Mouse (Mus musculus): ENCODE measurements around the gene Lurap1. TPM values are rescaled to one million over a fixed set of nuclear protein-coding genes. Genes with fewer than 3 reads are reported as not detected.

Lurap1 gene
- polyA plus RNA-seq, 1 experiment = 3.9 TPM

DNA sequence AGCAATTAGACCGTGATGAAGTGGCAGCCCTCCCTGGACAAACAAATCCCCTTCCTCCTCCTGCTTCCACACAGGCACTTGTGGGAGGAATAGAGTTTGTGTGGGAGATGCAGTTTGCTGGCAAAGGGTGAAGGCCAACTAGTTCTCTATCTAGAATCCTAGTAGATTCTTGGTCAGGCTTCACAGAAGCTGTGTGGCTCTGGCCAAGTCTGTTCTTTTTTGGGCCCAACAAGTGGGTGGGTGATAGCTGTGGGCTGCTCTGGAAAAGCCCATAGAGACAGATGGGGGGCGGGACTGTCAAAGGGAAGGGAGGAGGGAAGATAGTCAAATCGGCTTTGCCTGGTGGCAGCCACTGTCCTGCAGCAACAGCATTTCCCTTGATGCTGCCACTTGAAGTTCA is 9.6 kb upstream of the Lurap1 start:
- DNase-seq (ENCODE audit: low spot score) = no peak

GRCm38 (mm10) chr4:116159912-116160311 is 8.8 kb upstream of the Lurap1 start:
- no peak for DNase-seq (ENCODE audit: low spot score)

GRCm38 (mm10) chr4:116157882-116158281 is 6.7 kb upstream of the Lurap1 start:
- no peak for DNase-seq (ENCODE audit: low spot score)

DNA sequence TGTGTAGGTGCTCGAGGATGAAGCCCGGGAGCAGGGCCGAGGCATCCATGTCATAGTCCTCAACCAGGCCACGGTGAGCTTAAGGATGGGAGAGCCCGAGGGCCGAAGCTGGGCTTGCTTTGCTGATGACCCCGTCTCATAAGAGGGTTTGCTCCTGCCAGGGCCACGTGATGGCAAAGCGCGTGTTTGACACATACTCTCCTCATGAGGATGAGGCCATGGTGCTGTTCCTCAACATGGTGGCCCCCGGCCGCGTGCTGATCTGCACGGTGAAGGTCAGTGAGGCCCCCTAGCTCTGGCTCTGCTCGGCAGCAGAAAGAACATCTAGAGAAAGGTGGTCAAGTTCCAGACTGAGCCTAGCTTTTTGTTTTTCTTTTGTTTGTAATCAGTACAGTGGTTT is 1.6 kb upstream of the Lurap1 start:
- no peak for DNase-seq (ENCODE audit: low spot score)

DNA sequence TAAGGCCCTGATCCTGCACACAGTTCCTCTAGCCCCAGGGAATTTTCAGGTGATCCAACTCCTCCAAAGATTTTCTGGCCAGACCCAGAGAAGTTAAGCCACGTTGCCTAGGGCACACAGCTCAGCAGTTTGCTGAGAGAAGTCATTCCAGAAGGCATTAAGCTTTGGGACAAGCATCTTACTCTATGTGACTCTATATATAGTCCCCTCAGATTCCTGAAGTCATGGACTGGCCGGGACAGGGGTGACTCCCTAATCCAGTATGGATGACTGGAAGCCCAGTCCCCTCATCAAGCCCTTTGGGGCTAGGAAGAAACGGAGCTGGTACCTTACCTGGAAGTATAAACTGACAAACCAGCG is 296 bp downstream of the Lurap1 start:
- DNase-seq (ENCODE audit: low spot score) = no peak

DNA sequence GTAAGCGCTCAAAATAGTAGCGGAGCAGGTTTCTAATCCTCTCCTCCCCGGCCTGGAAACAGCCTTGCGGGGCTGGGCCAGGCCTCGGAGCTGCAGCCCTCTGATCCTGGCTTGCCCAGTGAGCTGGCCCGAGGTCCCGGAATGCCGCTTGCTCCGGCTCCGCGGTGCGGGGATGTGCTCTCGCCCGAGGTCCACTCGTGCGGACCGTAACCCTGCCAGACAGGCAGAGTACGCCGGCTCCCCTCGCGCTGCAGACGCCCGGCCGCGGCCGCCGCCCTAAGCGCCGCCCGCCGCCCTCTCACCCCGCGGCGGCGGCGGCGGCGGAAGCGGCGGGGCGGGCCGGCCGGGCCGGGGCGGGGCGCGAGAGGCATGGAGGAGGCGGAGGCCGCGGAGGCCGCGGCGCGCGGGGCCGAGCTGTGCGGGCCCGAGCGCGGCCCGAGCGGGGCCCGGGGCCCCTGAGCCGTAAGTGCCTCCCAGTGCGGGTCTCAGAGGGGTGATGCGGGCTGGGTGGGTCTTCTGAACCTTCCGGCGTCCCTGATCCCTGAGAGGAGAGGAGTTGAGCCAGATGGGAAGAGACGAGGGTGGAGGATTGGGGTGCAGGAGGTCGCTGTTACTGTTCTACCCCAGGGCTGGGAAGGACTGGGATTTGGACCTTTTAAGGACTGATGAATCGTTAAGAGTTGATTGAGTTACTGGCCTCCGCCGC is 829 bp downstream of the Lurap1 start:
- peak; percentile 69 for DNase-seq (ENCODE audit: low spot score)

DNA sequence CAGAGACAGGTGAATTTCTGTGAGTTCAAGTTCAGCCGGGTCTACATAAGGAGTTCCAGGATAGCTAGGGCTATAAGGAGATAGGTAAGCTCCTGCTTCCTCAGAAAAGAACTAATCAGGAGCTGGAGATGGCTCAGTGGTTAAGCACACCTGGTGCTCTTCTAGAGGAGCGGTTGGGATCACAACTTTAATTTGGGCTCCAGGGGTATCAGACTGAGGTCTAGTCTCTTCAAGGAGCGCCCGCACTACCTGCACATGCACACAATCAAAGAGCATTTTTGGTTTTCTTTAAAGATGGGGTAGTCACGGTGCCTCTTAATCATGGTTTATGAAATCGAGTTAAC is 1.4 kb downstream of the Lurap1 start:
- no peak for DNase-seq (ENCODE audit: low spot score)

- peak; percentile 70 for DNase-seq (ENCODE audit: low spot score)
Observed at GRCm38 (mm10) chr4:116143891-116144717, 7.0 kb downstream of the Lurap1 start.

GRCm38 (mm10) chr4:116143317-116143811 is 7.8 kb downstream of the Lurap1 start:
- no peak for DNase-seq (ENCODE audit: low spot score)

GRCm38 (mm10) chr4:116142269-116142668 is 8.9 kb downstream of the Lurap1 start:
- DNase-seq (ENCODE audit: low spot score) = no peak

GRCm38 (mm10) chr4:116141736-116142135 is 9.4 kb downstream of the Lurap1 start:
- no peak for DNase-seq (ENCODE audit: low spot score)

DNA sequence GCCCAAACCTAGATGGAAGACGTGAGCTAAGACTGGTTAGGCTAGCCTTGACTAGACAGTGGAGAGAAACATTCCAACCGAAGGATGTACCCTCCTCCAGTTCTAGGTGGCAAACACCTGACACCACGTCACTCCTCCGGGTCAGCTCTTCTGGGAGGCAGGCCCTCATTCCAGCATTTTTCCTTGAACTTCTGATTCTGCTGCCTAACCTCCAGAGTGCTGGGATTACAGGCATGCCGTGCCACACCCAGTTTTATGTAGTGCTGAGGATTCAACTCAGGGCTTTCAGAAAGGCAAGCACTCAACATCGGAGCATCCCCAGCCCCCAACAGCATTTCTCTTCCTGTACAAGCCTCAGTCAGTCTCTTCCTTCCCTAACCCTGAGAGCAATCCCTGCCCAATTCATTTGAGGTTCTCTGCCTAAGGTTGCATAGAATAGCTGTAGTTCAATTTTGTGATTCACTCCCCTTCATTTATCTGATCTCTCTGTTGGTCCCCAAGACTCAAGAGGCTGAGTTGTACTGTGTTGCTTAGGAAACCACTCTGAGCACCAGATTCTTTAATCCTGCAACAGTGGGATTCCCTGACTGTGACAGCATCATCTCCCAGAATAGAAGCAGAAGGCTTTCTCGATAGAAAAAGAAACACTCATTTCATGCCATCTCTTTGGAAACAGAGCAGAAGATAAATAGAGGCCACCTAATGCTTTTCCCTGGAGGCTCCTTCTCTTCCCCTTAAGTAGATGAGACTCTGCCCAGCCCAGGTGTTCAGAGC is 10.2 kb downstream of the Lurap1 start:
- DNase-seq (ENCODE audit: low spot score) = no peak

DNA sequence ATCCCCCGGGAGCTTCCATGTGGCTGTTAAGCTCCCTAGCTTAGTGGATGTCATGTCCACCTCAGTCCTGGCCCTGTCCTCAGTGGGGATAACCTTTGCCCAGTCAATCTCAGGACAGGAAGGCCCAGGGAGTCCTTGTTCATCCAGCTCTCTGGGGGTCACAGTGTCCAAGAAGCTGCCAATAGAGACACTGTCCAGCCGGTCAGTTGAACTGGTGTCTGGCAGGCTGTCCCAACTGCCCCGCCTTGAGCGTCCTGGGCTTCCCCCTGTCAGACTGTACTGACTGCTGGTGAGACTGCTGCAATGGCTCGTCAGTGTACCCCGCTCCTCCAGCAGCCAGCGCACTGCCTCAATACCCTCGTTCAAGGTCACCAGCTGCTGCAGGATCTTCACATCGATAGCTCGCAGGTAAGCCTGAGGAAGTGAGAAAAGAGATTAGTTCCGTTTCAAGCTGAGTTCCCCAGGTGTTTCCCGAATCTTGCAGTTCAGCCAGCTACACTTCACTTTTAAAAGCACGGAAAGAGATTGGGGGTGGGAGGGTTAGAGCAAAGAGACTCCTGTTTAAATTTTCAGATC is 13.6 kb downstream of the Lurap1 start:
- DNase-seq (ENCODE audit: low spot score) = no peak

DNA sequence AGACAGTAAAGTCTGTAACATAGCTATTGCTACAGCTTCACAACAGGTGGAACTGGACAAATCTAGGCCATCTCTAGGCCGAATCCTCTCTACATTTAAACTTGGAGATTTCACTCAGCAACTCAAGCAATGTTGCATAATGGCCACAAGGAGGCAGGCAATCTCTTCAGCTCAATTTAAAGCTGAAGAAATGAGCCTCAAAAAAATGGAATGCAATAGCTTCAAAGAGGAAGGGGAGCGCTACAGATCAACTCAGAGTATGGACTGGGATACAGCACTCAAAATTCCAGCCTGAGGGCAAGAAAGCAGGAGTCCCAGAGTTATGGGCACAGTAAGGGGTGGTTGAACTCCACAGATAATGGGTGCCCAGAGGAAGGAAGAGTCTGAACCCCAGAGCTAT is 16.1 kb downstream of the Lurap1 start:
- DNase-seq (ENCODE audit: low spot score) = no peak

GRCm38 (mm10) chr4:116133126-116133525 is 18.0 kb downstream of the Lurap1 start:
- DNase-seq (ENCODE audit: low spot score) = no peak

- DNase-seq (ENCODE audit: low spot score) = no peak
Observed at GRCm38 (mm10) chr4:116127956-116128355, 23.2 kb downstream of the Lurap1 start.

DNA sequence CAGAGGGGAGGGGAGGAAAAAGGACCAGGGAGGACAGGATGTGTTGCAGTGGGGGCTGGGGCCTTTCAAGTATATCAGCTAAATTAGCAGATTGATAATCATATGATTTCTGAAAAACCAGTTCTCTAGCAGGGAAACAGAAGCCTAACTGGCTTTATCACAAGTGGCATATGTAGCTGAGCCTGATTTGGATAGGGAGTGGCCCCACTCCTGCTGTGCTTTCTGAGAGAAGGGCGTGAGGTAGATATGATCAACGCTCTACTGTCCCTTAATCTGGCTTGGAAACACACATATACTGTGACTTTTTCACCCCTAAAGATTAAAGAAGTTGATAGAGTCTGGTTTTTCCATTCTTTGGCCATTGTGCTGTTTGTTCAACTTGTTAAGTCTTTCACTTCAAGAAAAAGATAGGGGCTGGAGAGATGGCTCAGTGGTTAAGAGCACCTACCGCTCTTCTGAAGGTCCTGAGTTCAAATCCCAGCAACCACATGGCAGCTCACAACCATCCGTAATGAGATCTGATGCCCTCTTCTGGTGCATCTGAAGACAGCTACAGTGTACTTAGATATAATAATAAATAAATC is 25.2 kb downstream of the Lurap1 start:
- DNase-seq (ENCODE audit: low spot score) = no peak

DNA sequence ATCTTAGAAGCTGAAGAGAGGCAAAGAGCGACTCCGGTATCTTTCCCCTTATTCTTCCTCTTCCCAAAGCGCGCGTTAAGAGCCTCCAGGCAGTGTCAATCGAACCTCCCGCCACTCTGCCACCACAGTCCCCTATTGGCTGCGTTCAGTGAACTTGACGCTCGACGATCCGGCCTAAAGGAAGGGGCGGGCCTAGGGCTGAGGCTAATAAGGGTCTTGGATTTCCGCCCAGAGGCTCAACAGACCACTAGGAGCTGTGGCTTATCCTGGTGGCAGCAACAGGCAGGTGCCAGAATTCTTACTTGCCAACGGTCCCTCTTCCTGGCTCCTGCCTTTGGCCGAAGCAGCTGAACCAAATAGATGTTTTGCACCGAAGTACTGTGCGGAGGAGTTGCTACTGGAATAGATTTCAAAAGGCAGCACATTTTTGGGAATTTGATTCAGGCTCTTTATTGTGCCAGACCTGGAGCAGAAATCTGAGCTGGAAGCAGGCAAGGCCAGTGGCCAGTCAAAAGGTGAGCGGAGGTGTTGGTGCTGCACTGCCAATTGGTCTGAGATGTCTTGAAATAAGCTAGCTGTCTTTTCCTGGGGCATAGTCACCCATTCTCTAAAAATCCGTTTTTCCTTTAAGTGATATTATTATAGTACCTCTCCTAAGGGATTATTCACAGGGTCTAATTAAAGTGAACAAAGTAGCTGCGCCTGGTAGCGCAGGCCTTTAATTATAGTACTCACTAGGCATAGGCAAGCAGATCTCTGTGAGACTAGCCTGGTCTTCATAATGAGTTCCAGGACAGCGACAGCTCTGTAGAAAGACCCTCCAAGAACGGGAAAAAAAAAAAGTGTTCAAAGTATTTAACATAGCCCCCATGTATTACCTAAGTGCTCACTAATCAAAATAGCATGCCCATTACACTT is 27.3 kb downstream of the Lurap1 start, which contains the start of the genes Rad54l and Pomgnt1:
TSS of gene Rad54l (minus strand) at position 89 of the 918 bp plus-strand sequence.
TSS of gene Pomgnt1 (plus strand) at position 239 of the 918 bp plus-strand sequence.
- peak; percentile 50 for DNase-seq (ENCODE audit: low spot score)

DNA sequence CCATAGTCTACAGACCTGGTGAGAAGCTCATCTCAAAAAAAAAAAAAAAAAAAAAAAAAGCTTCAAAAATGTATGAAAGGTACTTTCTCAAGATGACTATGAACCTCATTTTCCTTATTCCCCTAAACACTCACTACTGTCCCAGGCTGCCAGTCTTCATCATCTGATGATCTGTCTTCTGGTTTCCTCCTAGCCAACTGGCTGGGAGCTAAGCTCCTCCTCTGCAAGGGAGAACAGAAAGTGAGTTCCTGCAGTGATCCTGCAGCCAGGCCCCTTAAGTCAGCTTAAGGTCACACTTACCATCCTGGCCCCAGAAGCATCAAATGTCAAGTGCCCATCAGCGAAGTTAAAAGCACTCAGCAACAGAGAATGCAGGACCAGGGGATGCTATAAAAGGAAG is 28.4 kb downstream of the Lurap1 start:
- DNase-seq (ENCODE audit: low spot score) = no peak

- DNase-seq (ENCODE audit: low spot score) = no peak
Observed at GRCm38 (mm10) chr4:116111486-116111885, 39.7 kb downstream of the Lurap1 start.

All from urinary bladder, adult 2 months (tissue).